Mouse (Mus musculus) limb, embryonic 13.5 days (tissue): Measurements from ENCODE around the gene Nav2. TPM values are rescaled to one million over a fixed set of nuclear protein-coding genes. Genes with fewer than 3 reads are reported as not detected.
A peak's percentile ranks its signal among the peaks of the same experiment; 100 is the strongest.

Experiments used
- ATAC-seq: fragments of 200-750 bp; cut with Nextera tagmentation; 2 replicates; pipeline ENCODE4 v1.8.0; 2017; ENCODE audit warnings: low read depth, moderate number of reproducible peaks, moderate TSS enrichment; ENCODE audit not compliant: low FRiP score
- H3K27ac ChIP-seq: fragments of 300-500 bp; sonication (generic); 2 replicates; pipeline ENCODE4 v1.5.1; 2015; ENCODE audit warnings: inconsistent platforms, mild to moderate bottlenecking, moderate library complexity
- H3K27me3 ChIP-seq: fragments of 300-500 bp; sonication (generic); 2 replicates; pipeline ENCODE4 v1.6.1; 2015; ENCODE audit warnings: mild to moderate bottlenecking, inconsistent platforms
- H3K36me3 ChIP-seq: fragments of 300-500 bp; sonication (generic); 2 replicates; pipeline ENCODE4 v1.6.1; 2015; ENCODE audit warnings: inconsistent platforms, mild to moderate bottlenecking, moderate library complexity
- H3K4me1 ChIP-seq: fragments of 300-500 bp; sonication (generic); 2 replicates; pipeline ENCODE4 v1.6.1; 2015; ENCODE audit warnings: inconsistent platforms
- H3K4me2 ChIP-seq: fragments of 300-500 bp; sonication (generic); replicated peaks from 2 replicates; pipeline ENCODE4 v1.6.1; 2015; ENCODE audit warnings: inconsistent platforms, mild to moderate bottlenecking, moderate library complexity
- H3K4me3 ChIP-seq: fragments of 300-500 bp; sonication (generic); 2 replicates; pipeline ENCODE4 v1.5.1; 2015; ENCODE audit warnings: moderate library complexity, mild to moderate bottlenecking, inconsistent platforms
- H3K9ac ChIP-seq: fragments of 300-500 bp; sonication (generic); 2 replicates; pipeline ENCODE4 v1.6.1; 2015; ENCODE audit warnings: mild to moderate bottlenecking, inconsistent platforms
- H3K9me3 ChIP-seq: fragments of 300-500 bp; sonication (generic); 2 replicates; pipeline ENCODE4 v1.6.1; 2016; ENCODE audit warnings: inconsistent platforms
- WGBS: fragments of 180-500 bp; shearing (Covaris S2); methylation state at CpG from one replicate; pipeline ENCODE4 v1.1.7; 2015; 5-methylcytosine and 5-hydroxymethylcytosine counted together
- polyA plus RNA-seq: library from polyadenylated mRNA; unstranded; fragments of >200 nt; fragmentation: Nextera tagmentation; extraction: Ambion mirVana; gene quantifications from 2 replicates; pipeline ENCODE4 v1.2.1, GENCODE M21; 2015

Nav2 gene
- polyA plus RNA-seq, 1 experiment from 2014 or later, result 17.4 TPM

- Histone ChIP-seq H3K4me3 (no peak overlapping the region), H3K36me3 (no peaks in the 10 kb centered on the region), H3K27ac (no peak overlapping the region), H3K4me2 (no peak overlapping the region), H3K9me3 (no peaks in the 10 kb centered on the region), H3K4me1 (peaks cover 19% of the 10 kb centered on the region; the same call in 1 of the 2 replicates), H3K9ac (no peak overlapping the region), H3K27me3 (no peaks in the 10 kb centered on the region)
- 82% methylated on average over 9 of the region's 9 CpGs for WGBS
- ATAC-seq, result no peak
Observed at GRCm38 (mm10) chr7:49326967-49327742, 418.6 kb downstream of the Nav2 start.

DNA sequence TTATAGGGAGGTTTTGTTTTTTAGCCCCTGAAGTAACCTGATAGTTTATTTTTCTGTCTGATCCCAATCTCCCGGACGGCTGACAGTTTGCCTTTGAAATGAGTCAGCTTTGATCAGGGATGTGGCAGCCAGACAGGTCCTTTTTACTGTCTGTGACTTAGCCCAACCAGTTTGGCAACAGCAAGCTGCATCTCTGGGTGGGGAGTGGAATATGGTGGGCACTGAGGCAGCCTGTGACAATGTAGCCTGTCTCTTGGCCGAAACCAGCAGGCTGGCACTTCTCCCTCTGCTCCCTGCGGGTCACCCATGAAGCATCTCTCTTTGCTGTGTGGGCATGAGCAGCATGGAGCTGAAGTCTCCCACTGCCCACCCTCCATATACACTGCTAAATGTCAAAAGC, 421.7 kb downstream of the Nav2 start:
- H3K36me3 ChIP-seq, result no peaks in the 10 kb centered on the region
- 49% methylated on average over 4 of the region's 4 CpGs for WGBS
- H3K4me1 ChIP-seq, result peaks cover 27% of the 10 kb centered on the region
- no peaks in the 10 kb centered on the region for H3K27me3 ChIP-seq
- no peak overlapping the region for H3K9ac ChIP-seq
- no peak overlapping the region for H3K4me3 ChIP-seq
- no peak overlapping the region for H3K27ac ChIP-seq
- no peak overlapping the region for H3K4me2 ChIP-seq
- ATAC-seq, result no peak
- H3K9me3 ChIP-seq, result no peaks in the 10 kb centered on the region

- Histone ChIP-seq H3K27me3 (no peaks in the 10 kb centered on the region), H3K4me1 (peaks cover 27% of the 10 kb centered on the region), H3K36me3 (no peaks in the 10 kb centered on the region), H3K4me3 (no peak overlapping the region), H3K4me2 (no peak overlapping the region), H3K9me3 (no peaks in the 10 kb centered on the region), H3K9ac (no peak overlapping the region), H3K27ac (no peak overlapping the region; the same call in 1 of the 2 replicates)
- ATAC-seq, result no peak; the same call in 1 of the 2 replicates
- 68% methylated on average over 4 of the region's 4 CpGs for WGBS
Observed at GRCm38 (mm10) chr7:49331939-49332338, 423.4 kb downstream of the Nav2 start.

GRCm38 (mm10) chr7:49332644-49333043, 424.1 kb downstream of the Nav2 start:
- H3K9ac ChIP-seq, result no peak overlapping the region
- WGBS, result 70% methylated on average over 7 of the region's 7 CpGs
- H3K4me1 ChIP-seq, result peaks cover 24% of the 10 kb centered on the region
- no peak overlapping the region for H3K4me2 ChIP-seq
- no peaks in the 10 kb centered on the region for H3K27me3 ChIP-seq
- no peak overlapping the region for H3K4me3 ChIP-seq
- H3K27ac ChIP-seq, result no peak overlapping the region
- H3K36me3 ChIP-seq, result no peaks in the 10 kb centered on the region
- no peaks in the 10 kb centered on the region for H3K9me3 ChIP-seq
- ATAC-seq, result no peak

- Histone ChIP-seq H3K27me3 (no peaks in the 10 kb centered on the region), H3K36me3 (no peaks in the 10 kb centered on the region), H3K4me1 (peaks cover 24% of the 10 kb centered on the region), H3K9ac (no peak overlapping the region), H3K9me3 (no peaks in the 10 kb centered on the region), H3K27ac (no peak overlapping the region), H3K4me3 (no peak overlapping the region), H3K4me2 (no peak overlapping the region)
- 48% methylated on average over 5 of the region's 5 CpGs for WGBS
- no peak for ATAC-seq
Observed at GRCm38 (mm10) chr7:49334163-49334562, 425.6 kb downstream of the Nav2 start.

GRCm38 (mm10) chr7:49335056-49335455, 426.5 kb downstream of the Nav2 start:
- H3K27me3 ChIP-seq, result no peaks in the 10 kb centered on the region
- H3K4me2 ChIP-seq, result no peak overlapping the region
- WGBS, result 49% methylated on average over 3 of the region's 3 CpGs
- H3K4me1 ChIP-seq, result peaks cover 23% of the 10 kb centered on the region
- no peak overlapping the region for H3K9ac ChIP-seq
- no peak overlapping the region for H3K27ac ChIP-seq
- H3K36me3 ChIP-seq, result no peaks in the 10 kb centered on the region
- H3K9me3 ChIP-seq, result no peaks in the 10 kb centered on the region
- no peak overlapping the region for H3K4me3 ChIP-seq
- ATAC-seq, result no peak

- no peak overlapping the region for H3K9ac ChIP-seq
- no peak overlapping the region for H3K4me2 ChIP-seq
- no peaks in the 10 kb centered on the region for H3K27me3 ChIP-seq
- H3K4me3 ChIP-seq, result no peak overlapping the region
- 89% methylated on average over 8 of the region's 8 CpGs for WGBS
- no peak overlapping the region for H3K27ac ChIP-seq
- H3K4me1 ChIP-seq, result peaks cover 13% of the 10 kb centered on the region
- H3K36me3 ChIP-seq, result no peaks in the 10 kb centered on the region
- no peak for ATAC-seq
- H3K9me3 ChIP-seq, result no peaks in the 10 kb centered on the region
Observed at GRCm38 (mm10) chr7:49336725-49337124, 428.2 kb downstream of the Nav2 start.

GRCm38 (mm10) chr7:49337710-49338109, 429.2 kb downstream of the Nav2 start:
- H3K36me3 ChIP-seq, result no peaks in the 10 kb centered on the region
- no peak overlapping the region for H3K4me2 ChIP-seq
- H3K4me1 ChIP-seq, result peaks cover 13% of the 10 kb centered on the region
- H3K9ac ChIP-seq, result no peak overlapping the region
- H3K9me3 ChIP-seq, result no peaks in the 10 kb centered on the region
- H3K27ac ChIP-seq, result no peak overlapping the region
- WGBS, result 10% methylated on average over 2 of the region's 2 CpGs
- no peak for ATAC-seq
- H3K4me3 ChIP-seq, result no peak overlapping the region
- no peaks in the 10 kb centered on the region for H3K27me3 ChIP-seq

GRCm38 (mm10) chr7:49339953-49340352, 431.4 kb downstream of the Nav2 start:
- H3K9me3 ChIP-seq, result no peaks in the 10 kb centered on the region
- no peak overlapping the region for H3K4me3 ChIP-seq
- ATAC-seq, result no peak
- 89% methylated on average over 3 of the region's 3 CpGs for WGBS
- no peaks in the 10 kb centered on the region for H3K27me3 ChIP-seq
- H3K4me2 ChIP-seq, result no peak overlapping the region
- peaks cover 25% of the 10 kb centered on the region for H3K4me1 ChIP-seq
- H3K27ac ChIP-seq, result no peak overlapping the region
- no peaks in the 10 kb centered on the region for H3K36me3 ChIP-seq
- H3K9ac ChIP-seq, result no peak overlapping the region

DNA sequence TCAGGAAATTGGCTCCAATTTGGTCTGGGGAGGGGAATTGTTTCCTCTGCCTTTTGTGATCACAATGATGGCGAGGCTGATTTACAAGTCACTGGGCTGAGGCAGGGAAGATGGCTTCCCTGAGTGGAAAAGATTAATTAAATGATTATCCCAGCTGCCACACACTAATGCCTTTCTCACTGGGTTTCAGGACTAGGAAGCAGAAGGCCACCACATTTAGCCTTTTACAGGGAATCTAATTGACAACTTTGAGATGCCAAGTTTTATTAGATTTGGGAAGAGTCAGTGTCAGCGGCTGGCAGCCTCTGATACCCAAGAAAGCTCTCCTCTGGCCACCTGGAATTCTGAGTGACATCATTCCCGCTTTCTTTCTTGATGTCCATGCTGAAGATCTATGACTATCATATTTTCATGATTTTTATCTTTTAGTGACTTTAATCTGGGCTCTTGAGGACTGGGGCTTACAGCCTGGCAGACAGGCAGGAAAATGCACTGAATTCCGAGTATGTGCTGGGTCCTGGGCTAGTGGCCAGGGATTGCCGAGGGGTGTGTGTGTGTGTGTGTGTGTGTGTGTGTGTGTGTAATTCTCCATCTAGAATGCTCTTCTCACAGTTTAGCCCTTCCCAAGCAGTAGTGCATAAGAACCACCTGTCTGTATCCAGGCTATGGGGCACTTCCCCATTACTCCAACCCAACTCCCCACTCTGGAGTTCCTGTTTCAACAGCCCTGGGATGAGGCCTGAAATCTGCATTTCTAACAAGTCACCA, 432.8 kb downstream of the Nav2 start:
- Histone ChIP-seq H3K27me3 (no peaks in the 10 kb centered on the region), H3K4me1 (peaks cover 25% of the 10 kb centered on the region), H3K9me3 (no peaks in the 10 kb centered on the region), H3K27ac (no peak overlapping the region), H3K4me3 (no peak overlapping the region), H3K9ac (no peak overlapping the region), H3K4me2 (no peak overlapping the region), H3K36me3 (no peaks in the 10 kb centered on the region)
- WGBS, result 55% methylated on average over 5 of the region's 5 CpGs
- ATAC-seq, result no peak

GRCm38 (mm10) chr7:49341919-49342529, 433.5 kb downstream of the Nav2 start:
- H3K4me1 ChIP-seq, result peaks cover 25% of the 10 kb centered on the region
- 0 out of 2 replicates have a peak, but pooled peaks have one; percentile 4 for ATAC-seq
- H3K36me3 ChIP-seq, result no peaks in the 10 kb centered on the region
- peak overlapping the region; percentile 67; the same call in 1 of the 2 replicates for H3K27ac ChIP-seq
- peak overlapping the region; percentile 52 for H3K4me2 ChIP-seq
- no peaks in the 10 kb centered on the region for H3K27me3 ChIP-seq
- no peak overlapping the region for H3K9ac ChIP-seq
- H3K9me3 ChIP-seq, result no peaks in the 10 kb centered on the region
- WGBS, result 85% methylated on average over 2 of the region's 2 CpGs
- H3K4me3 ChIP-seq, result no peak overlapping the region

GRCm38 (mm10) chr7:49342556-49343080, 434.1 kb downstream of the Nav2 start:
- Histone ChIP-seq H3K27me3 (no peaks in the 10 kb centered on the region), H3K4me1 (peaks cover 25% of the 10 kb centered on the region), H3K4me3 (peak overlapping the region; percentile 10; the same call in 1 of the 2 replicates), H3K9ac (0 out of 2 replicates have a peak overlapping the region, but pooled peaks have one; percentile 27), H3K9me3 (no peaks in the 10 kb centered on the region), H3K36me3 (no peaks in the 10 kb centered on the region), H3K27ac (peak overlapping the region; percentile 67), H3K4me2 (peak overlapping the region; percentile 52)
- peak; percentile 45 for ATAC-seq
- WGBS, result 21% methylated on average over 13 of the region's 13 CpGs
